Mouse (Mus musculus): ENCODE measurements at regions not wholly inside any gene's neighbourhood (a gene's known extent, or its start where the extent isn't known, plus 50 kb on each side); places are given as distances from the start of the nearest gene placed in this dataset.
"Not testable (repeated sequence)": the region's sequence is repeated elsewhere in the genome, so short reads cannot be mapped to it uniquely, and the experiment has no call there.

GRCm38 (mm10) chr2:123655551-123655950 is 434.2 kb upstream of the Sema6d start:
- DNase-seq (ENCODE audit: low spot score in 2 of 2), result no peak

DNA sequence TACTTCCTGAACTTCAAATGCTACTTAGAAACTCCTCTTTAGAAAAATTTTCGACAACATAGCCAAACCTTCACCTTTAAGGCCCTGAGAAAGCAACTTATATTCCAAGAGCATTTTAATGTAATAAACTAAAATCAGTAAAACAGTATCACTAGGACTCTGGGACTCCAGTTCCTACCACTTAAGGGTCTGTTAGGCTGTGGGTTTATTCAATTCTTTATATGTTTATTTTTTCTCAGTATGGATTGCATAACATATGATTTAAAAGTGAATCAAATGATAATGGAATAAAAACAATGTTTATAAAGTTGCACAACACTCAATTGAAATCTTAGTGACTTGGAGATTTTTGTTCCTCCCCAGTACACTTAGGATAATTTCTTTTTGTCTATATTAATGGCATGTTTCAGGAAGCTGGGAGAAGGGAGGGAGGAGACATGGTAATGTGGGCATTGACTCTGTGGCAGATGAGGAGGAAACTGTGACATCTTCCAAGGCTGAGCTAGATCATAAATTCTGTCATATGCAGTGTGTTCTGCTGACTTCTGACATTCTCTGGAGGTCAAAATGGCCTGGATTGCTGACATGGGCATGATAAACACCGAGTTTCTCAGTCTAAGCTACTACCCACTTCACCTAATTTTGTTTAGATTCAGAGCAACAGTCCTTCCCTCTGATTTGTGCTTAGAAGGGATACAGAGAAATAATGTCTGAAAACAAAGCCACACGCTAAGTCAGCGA is 401.3 kb upstream of the Sema6d start:
- no peak for DNase-seq (ENCODE audit: low spot score in 2 of 2)

GRCm38 (mm10) chr2:123689801-123690200 is 400.0 kb upstream of the Sema6d start:
- no peak for DNase-seq (ENCODE audit: low spot score in 2 of 2)

DNA sequence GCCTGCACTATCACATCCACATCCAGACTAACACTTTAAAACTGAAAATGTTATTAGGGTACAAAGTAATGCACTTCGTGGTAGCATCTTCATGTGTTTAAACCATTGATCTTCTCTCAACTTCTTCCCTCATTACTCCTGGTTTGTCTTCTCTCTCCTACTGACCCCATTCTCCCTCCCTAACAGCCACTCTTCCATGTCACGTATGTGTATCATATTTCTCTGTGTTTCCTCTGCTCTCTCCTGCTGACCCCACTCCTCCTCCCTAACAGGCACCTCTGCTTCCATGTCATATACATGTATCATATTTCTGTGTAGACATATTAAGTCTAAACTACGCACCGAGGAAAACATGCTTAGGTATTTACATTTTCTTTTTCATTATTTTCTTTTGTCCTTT is 350.1 kb upstream of the Sema6d start:
- DNase-seq (ENCODE audit: low spot score in 2 of 2), result no peak

GRCm38 (mm10) chr2:123740541-123740940 is 349.2 kb upstream of the Sema6d start:
- no peak for DNase-seq (ENCODE audit: low spot score in 2 of 2)

DNA sequence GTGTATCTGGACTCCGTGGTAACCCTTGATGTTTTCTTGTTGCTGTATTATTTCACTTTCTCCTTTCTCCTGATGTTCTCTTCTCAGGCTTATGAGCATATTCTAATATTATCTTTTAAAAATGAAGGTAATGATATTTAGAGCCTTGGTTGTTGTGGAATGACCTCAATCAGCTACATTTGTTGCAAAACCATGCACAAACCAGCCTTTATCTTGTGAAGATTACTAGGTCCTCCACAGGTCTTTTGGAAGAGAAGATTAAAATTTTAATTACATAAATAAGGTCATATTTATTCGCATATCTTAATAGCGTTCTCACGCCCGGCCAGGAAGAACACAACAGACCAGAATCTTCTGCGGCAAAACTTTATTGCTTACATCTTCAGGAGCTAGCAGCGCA is 335.5 kb upstream of the Sema6d start:
- no peak for DNase-seq (ENCODE audit: low spot score in 2 of 2)

- DNase-seq (ENCODE audit: low spot score in 2 of 2), result not testable (repeated sequence)
Observed at GRCm38 (mm10) chr2:123754656-123755499, 334.9 kb upstream of the Sema6d start.

DNA sequence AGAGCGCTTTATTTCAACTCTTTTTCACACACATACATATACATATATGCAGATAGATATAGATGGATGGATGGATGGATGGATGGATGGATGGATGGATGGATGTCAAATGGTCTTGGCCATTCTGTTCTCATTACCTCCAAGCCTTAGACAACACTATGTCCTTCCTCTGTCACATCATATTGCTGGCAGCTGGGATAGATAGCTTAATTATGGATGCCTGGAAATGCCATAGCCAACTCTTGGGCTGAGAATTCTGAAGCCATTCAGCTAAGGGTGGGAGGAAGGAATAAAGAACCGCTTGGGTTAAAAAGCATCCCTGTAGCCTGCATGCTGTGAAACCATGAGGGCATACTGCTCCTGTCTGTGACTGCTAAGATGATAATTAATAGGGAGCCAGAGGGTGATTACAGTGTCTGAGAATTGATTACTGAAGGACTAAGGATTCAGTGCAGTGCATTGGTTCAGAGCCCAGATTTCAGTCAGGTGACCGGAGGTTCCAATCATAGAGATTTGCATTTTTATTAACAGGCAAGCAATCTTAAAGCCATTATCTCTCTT is 290.5 kb upstream of the Sema6d start:
- no peak for DNase-seq (ENCODE audit: low spot score in 2 of 2)

GRCm38 (mm10) chr2:123805646-123806045 is 284.1 kb upstream of the Sema6d start:
- DNase-seq (ENCODE audit: low spot score in 2 of 2), result no peak

- DNase-seq (ENCODE audit: low spot score in 2 of 2), result no peak
Observed at GRCm38 (mm10) chr2:123806370-123806769, 283.4 kb upstream of the Sema6d start.

- peak; percentile 30 to 51 for DNase-seq (ENCODE audit: low spot score in 2 of 2)
Observed at GRCm38 (mm10) chr2:123813182-123813949, 276.4 kb upstream of the Sema6d start.

GRCm38 (mm10) chr2:123813950-123814337 is 275.8 kb upstream of the Sema6d start:
- no peak for DNase-seq (ENCODE audit: low spot score in 2 of 2)

- DNase-seq (ENCODE audit: low spot score in 2 of 2), result no peak
Observed at GRCm38 (mm10) chr2:123816627-123817026, 273.1 kb upstream of the Sema6d start.

GRCm38 (mm10) chr2:123833540-123834136 is 256.1 kb upstream of the Sema6d start:
- no peak for DNase-seq (ENCODE audit: low spot score in 2 of 2)
